Mouse (Mus musculus): ENCODE data around the gene Slc6a9. TPM values are rescaled to one million over a fixed set of nuclear protein-coding genes. Genes with fewer than 3 reads are reported as not detected.

The Slc6a9 gene
- 0.68 and 1.9 TPM in 2 replicates for total RNA-seq (2017)

DNA sequence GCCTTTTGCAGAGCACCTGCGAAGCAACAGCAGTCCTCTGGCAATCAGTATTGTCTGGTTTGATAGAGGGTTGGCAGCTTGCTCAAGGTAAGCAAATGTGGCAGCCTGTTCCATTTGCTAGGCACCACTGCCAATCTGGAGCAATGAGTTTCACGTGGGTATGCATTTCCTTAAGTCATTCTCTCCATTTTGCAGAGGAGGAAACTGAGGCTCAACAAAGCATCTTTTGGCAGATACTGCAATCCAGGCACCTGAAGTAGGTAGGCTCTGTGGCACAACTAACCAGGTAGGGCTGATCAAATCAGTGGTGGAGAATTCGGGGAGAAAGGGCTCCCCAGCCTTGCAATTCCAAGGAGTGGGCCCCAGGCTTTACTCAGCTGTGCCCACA lies at the start of gene Slc6a9:
Gene Slc6a9 (plus strand): TSS at position 50 of the 388 bp plus-strand sequence.
- no peak for ATAC-seq (replicated peaks; ENCODE audit: low read depth, poor library complexity, severe bottlenecking)

DNA sequence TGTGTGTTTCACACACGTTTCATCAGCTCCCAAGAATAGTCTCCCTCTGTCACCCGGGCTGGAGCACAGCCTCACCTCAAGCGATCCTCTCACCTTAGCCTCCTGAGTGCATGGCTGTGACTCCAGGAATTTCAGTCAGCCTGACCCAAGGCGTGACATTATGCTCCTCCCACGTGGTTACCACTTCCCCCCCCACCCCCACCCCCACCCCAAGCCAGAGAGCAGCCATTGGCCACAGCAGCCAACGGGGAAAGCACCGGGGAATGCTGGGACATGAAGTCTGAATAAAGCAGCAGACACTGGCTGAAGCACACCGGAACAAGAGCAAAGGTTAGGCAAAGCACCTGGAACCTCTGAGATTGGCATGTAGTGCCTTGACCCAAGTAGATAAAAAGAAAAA lies 47.3 kb upstream of the Slc6a9 start:
- peak; percentile 52 for ATAC-seq (replicated peaks; ENCODE audit: low read depth, poor library complexity, severe bottlenecking)

DNA sequence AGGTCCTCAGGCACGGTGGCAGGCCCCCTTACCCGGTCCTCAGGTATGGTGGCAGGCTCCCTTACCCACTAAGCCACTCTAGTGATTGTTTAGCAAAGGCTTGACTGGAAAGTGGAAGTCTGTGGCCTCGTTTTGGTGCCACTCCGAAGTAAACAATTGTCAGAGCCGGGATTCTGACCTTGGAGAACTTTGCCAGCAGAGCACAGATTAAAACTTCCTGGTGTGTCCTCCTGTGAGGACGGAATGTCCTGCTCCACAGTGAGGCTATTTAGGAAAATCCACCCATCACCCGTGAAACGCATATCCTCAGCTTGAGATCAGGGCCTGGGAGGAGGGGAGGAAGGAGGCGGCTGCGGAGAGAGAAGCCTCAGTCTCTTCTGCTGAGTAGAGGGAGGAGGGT lies 46.0 kb upstream of the Slc6a9 start:
- ATAC-seq (replicated peaks; ENCODE audit: low read depth, poor library complexity, severe bottlenecking) = no peak

DNA sequence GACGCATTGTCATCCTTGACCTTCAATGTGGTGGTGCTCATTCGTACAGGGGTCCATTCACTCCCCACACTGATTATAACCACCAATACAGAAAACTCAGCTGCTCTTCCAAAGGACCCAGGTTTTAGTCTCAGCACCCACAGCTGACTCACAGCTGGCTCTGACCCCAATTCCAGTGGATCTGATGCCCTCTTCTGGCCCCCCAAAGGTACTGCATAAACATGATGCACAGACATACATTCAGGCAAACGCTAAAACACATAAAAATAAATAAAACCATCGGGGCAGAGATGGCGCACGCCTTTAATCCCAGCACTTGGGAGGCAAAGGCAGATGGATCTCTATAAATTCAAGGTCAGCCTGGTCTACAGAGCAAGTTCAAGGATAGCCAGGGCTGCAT lies 34.4 kb upstream of the Slc6a9 start:
- no peak for ATAC-seq (replicated peaks; ENCODE audit: low read depth, poor library complexity, severe bottlenecking)

DNA sequence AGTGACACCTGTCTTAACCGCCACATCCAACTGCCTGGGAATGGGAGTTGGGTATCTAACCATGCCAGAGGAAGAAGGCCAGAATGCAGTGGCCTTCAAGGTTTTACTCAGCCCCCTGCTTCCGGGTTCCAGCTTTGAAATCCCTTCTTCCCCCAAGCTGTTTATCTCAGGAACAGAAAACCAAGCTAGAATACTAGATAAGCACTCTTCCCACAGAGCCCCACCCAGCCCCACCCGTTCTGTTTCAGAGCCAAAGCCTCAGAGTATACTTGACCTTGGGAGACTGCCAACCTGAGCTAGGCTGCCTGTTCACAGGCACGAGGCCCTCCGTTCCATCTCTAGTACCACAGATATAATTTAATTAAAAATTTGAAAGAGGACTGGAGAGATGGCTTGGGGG lies 27.3 kb upstream of the Slc6a9 start:
- peak; percentile 85 for ATAC-seq (replicated peaks; ENCODE audit: low read depth, poor library complexity, severe bottlenecking)

DNA sequence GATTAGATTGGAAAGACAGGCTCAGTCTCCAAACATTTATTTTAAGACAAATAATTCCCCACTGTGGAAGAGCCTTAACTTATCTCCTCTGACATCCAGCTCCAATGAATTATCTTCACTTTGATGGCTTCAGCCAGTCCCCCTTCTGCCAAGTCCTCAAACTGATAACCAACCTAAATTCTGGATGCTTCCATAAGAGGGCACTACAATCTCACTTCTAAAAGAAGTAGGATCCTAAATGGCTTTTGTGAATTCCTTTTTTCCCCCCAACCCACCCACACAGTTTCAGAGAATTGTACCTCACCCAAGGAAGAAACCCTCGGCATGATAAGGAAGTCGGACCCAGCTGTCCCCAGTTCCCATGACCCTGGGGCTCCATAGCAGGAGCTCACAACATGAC lies 23.4 kb upstream of the Slc6a9 start:
- no peak for ATAC-seq (replicated peaks; ENCODE audit: low read depth, poor library complexity, severe bottlenecking)

DNA sequence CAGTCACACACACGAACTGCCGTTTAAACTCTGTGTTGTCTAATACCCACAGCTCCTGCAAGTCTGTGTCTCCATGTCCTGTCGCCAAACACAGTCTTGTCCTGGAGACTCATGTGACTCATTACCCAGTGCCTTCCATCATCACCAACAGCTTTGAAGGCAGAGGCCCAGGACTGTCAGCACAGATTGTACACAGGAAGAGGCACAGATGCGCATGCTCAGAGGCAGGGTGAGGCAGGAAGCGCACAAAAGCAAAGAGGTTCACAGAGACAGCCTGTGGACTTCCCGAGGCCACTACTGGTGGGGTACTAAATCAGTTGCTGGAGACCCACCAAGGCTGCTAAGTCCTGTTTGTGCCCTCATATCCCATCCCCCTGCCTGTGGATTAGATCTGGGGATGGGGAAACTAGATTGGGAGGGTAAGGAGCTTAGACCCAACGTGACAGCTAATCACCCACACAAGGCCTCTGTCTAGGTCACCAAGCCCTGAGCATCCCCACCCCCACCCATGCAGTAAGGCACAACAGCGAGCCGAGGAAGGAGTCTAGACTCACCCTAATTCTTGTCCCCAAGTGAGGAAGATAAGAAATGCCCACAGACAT lies 20.6 kb upstream of the Slc6a9 start:
- no peak for ATAC-seq (replicated peaks; ENCODE audit: low read depth, poor library complexity, severe bottlenecking)

DNA sequence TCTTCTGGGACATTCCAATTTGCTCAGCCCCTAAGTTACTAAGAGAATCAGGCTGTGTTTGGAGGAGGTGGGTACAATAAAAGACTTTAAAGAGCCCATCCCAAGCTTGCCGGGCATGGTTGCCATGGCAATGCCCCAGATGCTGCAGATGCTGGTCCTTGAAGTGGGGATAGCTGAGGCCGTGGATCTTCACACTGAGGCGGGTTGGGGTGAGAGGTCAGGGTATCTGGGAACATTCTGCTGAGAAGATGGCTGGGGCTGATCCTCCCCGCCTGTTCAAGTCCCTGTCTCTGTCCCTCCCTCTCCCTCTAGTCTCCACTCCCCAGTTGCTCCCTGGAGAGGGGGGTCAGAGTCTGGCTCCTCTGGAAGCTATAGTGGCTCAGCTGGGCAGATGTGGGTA lies 20.0 kb upstream of the Slc6a9 start:
- ATAC-seq (replicated peaks; ENCODE audit: low read depth, poor library complexity, severe bottlenecking) = no peak

DNA sequence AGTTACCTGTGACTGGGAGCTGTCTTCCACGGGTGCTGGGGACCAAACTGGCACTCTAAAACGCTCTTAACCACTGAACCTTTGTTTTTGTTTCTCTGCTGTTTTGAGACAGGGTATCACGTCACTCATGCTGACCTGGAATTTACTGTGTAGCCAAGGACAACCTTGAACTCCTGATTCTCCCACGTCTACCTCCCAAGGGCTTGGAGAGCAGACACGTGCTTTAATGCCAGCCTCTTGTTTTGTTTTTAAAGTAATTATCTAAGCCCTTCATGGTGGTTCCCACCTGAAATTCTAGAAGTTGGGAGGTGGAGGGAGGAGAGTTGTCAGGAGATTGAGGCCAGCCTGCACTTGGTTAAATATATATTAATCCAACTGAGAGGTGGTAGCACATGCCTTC lies 17.5 kb upstream of the Slc6a9 start:
- no peak for ATAC-seq (replicated peaks; ENCODE audit: low read depth, poor library complexity, severe bottlenecking)

DNA sequence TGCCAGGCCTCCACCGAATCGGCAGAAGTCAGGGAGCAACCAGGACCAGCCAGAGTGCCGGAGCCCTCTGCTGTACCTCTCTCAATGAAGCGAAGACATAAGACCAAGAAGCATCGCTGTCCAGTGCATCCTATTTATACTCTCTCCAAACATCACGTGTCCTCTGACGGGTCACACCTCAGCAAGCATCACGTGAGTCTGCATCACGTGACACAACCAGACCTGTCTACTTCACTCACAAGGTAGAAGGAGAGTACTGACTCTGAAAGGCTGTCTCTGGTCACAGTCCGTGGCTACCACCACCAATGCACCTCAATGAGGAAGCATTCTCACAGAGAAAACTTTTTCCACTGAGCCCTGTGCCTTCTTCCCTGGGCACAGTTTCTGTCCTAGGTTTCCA lies 16.3 kb upstream of the Slc6a9 start:
- no peak for ATAC-seq (replicated peaks; ENCODE audit: low read depth, poor library complexity, severe bottlenecking)

DNA sequence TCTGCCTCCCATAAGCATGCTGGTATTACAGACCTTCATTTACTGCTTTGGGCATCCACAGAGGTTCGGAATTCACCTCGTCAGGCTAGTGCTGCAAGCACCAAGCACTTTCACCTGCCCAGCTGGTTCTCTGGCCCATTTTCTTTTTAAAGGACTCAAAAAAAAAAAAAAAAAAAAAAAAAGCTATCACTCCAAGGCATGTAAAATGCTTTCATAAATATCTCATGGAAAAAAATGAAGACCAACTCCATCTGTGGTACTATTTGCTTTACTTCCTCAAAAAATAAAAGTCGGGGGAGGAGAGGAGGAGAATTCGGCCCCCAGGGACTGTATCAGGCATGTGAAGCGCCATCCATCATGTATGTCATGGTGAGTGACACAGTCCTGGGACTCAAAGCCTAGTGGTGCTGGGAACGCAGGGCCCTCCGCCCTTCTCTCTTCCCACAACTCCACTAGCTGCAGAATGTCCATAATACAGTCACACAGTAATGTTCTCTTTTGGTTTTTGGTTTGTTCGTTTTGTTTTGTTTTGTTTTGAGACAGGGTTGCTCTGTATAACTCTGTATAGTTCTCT lies 5.6 kb upstream of the Slc6a9 start:
- no peak for ATAC-seq (replicated peaks; ENCODE audit: low read depth, poor library complexity, severe bottlenecking)

DNA sequence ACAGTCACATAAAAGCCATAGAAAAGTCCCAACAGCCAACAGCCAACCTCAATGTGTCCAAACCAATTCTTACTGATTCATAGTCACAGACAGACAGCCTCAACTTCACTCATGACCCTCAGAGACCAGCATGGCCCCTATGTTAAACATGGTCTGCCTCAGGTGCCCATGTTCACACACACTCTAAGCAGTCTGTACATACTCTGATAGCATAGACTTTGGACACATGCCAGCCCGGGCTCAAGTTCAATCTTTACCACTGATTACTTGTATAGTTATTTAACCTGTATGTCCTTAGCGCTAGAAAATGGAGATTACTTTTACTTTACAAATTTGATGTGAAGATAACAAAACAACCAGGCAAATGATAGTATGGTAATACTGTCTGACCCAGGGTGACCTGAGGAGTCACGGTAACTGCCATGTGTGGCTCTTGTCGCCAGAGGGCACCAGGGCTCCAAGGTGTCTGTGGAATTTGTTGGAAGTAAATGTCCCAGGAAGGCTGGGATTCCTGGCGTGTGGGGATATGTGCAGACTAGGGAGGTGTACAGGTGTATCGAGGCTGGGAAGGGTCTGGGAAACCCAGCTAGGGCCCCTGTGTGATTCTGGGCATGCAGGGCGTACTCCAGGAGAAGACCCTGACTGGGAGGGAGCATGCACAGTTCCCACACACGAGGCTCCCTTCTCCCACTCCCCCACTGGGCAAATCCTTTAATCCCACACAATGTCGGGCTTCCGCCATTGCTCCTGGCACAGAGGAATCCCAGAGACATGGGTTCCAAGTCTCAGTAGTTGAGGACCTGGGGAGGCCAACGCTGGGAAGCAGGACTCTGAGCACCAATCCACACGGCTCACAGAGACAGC lies 4.8 kb upstream of the Slc6a9 start:
- ATAC-seq (replicated peaks; ENCODE audit: low read depth, poor library complexity, severe bottlenecking) = peak; percentile 40

DNA sequence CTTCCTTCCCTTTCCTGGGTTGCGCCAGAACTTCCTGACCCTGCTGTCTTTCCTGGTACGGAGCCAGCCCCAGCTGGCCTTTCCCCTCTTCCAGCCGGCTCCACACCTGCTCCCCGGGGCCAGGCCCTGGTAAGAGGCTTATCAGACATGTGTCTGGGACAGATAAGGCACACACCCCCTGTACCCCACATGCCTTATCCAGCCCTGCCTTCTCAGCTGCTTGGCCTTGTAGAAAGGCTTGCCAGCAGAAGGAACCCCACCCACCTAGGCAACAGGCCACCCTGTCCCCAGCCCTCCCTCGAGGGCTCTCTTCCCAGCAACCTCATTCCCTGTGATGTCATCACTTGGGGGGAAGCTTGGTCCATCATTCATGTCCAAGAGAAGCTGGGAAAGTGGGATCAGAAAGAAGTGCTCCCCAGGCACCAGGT lies 4.2 kb upstream of the Slc6a9 start:
- peak; percentile 75 for ATAC-seq (replicated peaks; ENCODE audit: low read depth, poor library complexity, severe bottlenecking)

DNA sequence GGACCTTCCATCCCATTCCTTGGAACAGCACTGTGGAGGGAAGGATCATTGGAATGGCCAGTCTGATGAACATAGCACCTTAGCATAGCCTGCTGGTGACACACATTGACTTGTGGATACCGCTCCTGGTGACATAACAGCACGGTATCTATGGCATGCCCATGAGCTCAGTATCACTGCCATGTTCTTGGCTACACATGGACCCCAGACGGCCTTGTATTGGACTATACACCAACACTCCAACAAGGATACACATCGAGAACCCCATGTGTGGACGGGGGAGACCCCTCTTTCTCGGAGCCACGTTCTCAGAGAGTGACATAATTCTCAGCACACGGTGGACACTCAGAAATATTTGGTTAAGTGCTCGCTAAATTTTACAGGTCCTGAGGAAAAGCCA lies 3.5 kb upstream of the Slc6a9 start:
- ATAC-seq (replicated peaks; ENCODE audit: low read depth, poor library complexity, severe bottlenecking) = no peak

DNA sequence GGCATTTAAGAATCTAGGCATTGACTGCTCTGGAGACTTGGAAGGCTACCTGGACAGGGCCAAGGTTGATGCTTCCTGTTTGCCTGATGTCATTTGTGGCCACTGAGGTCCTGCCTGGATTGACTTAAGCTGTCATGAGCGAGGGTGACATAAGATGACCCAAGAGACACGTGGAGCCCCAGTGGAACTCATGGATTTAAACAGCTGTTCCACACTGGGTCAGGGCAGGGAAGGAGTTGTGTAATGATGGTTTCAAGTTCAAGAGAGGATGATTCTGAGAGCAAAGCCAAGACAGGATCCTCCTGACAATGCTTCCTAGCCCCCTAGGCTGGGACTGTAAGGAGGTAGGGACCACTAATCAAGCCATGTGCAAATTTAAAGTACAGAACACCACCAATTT lies 2.8 kb upstream of the Slc6a9 start:
- no peak for ATAC-seq (replicated peaks; ENCODE audit: low read depth, poor library complexity, severe bottlenecking)

DNA sequence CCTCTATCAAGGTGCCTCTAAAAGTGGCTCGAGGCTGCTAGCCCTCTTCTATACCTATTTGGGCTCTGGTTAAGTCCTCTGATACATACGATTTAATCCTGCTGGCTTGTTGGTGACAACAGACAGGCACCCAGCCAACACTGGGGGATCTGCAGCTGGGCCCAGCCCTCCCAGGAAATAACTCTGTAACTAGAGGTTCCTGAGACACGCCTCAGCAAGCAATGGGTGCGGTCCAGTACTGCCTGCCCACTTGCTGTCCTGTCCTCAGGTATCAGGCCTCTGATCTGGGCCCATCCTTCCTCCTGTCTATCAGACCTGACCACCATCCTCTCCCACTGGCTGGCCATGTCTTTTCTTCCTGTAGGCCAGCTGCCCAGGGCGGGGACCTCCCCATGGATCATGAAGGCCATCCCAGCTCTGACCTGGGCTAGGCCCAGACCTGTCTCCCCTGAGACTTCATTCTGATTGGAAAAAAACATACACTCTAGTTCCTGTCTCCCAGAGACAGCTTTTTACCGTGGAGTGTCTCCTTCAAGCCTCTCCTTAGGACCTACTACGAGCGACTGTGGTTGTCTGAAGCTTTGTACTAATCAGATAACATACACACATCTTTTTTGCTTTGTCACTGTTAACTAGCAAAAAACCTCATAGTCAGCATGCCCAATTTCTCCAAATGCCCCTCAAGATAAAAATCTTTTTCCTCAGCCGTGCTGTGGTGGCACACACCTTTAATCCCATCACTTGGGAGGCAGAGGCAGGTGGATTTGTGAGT lies 2.2 kb upstream of the Slc6a9 start:
- ATAC-seq (replicated peaks; ENCODE audit: low read depth, poor library complexity, severe bottlenecking) = no peak

DNA sequence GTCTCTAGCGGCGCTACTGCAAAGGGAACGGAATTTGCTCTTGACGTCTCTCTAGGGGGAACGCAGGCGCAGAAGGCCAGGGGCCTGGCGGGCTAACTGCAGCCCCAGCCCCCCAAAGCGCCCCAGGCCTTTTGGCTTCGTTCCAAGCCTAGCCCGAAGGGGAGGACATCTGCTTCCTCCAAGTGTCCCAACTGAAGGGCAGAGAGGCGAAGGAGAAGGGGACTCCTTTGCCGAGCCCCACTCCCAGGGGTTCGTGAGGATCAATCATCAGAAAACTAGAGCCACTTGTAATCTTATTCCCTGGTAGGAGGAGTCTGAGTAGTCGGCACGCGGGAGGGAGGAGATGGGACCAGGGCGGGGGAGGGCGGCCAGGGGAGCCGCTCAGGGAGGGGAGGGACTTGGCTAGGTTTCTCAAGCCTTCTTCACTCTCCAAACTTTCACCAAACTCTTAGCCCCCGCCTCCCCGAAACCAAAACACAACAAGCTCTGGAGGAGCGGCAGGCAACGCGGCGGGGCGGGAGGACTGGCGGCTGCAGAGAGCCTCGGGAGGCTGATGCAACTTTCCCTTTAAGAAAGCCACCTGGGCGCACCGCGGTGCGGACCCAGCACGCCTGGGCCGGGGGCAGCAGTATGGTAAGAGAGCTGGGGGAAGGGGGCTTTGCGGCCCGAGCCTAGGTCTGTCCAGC lies 682 bp downstream of the Slc6a9 start:
- peak; percentile 30 for ATAC-seq (replicated peaks; ENCODE audit: low read depth, poor library complexity, severe bottlenecking)

DNA sequence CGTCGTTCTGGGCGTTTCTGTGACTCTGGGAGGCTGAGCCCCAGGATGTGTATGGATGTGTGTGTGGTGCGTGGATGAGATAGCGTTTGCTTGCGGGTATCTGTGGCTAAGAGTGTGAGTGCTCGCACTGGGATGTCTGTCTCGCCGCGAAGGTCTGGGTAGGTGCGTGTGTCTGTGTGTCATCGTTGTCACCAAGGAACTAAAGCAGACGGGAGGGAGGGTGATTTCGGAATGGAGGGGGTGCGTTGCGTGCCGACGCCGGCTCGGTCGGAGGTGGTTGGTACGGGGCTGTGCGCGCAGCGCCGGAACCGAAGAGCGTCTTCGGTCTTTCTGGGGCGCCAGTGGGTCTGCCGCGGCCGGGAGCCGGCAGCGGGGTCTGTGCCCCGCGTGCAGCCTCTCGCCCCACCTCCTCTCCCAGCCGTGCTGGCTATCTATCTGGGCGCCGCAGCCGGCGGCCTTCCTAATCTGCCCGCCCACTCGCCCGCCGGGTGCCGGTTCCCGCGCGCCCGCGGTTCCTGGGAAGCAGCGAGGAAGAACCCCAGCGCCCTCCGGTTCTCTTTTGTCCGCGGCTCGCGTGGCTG lies 1.3 kb downstream of the Slc6a9 start:
- ATAC-seq (replicated peaks; ENCODE audit: low read depth, poor library complexity, severe bottlenecking) = peak; percentile 42

DNA sequence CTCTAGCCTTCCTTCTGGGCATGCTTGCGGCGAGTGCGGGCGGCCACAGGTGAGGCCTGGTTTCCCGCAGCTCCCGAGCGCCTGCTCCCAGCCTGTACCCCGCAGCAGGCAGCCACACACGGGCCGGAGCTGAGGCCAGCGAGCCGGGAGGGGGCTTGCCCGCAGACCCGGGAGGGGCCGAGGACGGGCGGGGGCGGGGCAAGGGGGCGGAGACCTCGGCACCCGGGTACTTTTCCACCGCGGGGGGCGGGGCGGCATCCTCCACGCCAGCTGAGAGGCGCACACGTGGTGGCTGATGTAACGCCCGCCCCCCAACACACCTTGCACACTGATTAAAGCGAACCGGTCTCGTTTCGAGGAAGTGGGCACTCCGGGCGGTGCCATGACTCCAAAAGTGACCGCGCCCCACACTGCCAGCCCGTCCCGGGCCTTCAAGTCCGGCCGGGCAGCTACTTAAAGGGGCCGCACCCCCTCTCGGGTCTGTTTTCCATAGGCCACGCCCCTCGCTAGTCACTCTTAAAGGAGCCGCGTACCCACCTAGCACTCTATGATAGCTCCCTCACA lies 2.0 kb downstream of the Slc6a9 start:
- ATAC-seq (replicated peaks; ENCODE audit: low read depth, poor library complexity, severe bottlenecking) = peak; percentile 64
